Mouse (Mus musculus): Measurements from ENCODE around the gene Fbp2.

- TF ChIP-seq POLR2A (IDR thresholded peaks at IDR 0.05; ENCODE audit: insufficient read length, low read depth) (no peak), SRF (IDR thresholded peaks at IDR 0.05; ENCODE audit: control insufficient read depth, insufficient read length, low read depth) (no peak), TCF12 (IDR thresholded peaks at IDR 0.05; ENCODE audit: insufficient read depth, poor library complexity, severe bottlenecking) (no peak), USF1 (IDR thresholded peaks at IDR 0.05; ENCODE audit: low read depth) (no peak), POLR2AphosphoS2 (IDR thresholded peaks at IDR 0.05; ENCODE audit: insufficient read length, low read depth) (no peak), E2F4 (IDR thresholded peaks at IDR 0.05; ENCODE audit: insufficient read depth) (no peak), TCF3 (IDR thresholded peaks at IDR 0.05; ENCODE audit: insufficient read length, low read depth) (no peak), MAX (IDR thresholded peaks at IDR 0.05; ENCODE audit: low read depth) (no peak), MYOD1 (IDR thresholded peaks at IDR 0.05; ENCODE audit: control insufficient read depth in 1 of 3, insufficient read length in 2 of 3, low read depth in 2 of 3) (no peak), REST (IDR thresholded peaks at IDR 0.05; ENCODE audit: insufficient read depth, insufficient read length) (no peak), CEBPB (IDR thresholded peaks at IDR 0.05; ENCODE audit: insufficient read depth, poor library complexity, severe bottlenecking) (no peak)
These were observed 1.4 kb downstream of the Fbp2 start for GRCm38 (mm10) chr13:62856850-62857249.

Data from myocyte (in vitro differentiated cells).